Mouse (Mus musculus): ENCODE data around the gene Pgam2.

DNA sequence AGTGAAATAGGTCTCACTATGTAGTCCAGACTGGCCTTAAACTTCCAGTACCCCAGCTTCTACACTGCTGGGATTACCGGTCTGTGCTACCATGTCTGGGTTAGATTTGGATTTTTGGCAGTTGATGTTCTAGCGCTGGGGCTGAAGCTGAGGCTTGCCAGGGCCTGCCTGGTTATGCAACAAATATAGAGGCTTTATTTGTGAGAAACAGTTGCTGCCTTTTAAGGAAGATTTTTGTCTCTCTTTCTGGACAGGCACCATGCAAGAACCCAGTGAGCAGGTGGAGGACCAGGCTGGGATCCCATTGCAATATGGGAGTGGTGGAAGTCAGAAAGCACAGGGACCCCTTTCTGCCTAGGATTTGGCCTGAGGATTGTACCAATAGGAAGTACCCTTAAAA, 38.2 kb upstream of the Pgam2 start:
- no peak for TF ChIP-seq CTCF (conservative IDR thresholded peaks at IDR 0.05; ENCODE audit: low read length)
- no peak for TF ChIP-seq POU5F1 (IDR thresholded peaks at IDR 0.05; ENCODE audit: borderline replicate concordance, low read length)
